Mouse (Mus musculus): ENCODE results near the gene Srbd1.

- no peak for TF ChIP-seq CTCF (IDR thresholded peaks at IDR 0.05; ENCODE audit: extremely low read depth, insufficient read length, insufficient replicate concordance, low read depth, low read length)
- no peak for TF ChIP-seq POLR2A (IDR thresholded peaks at IDR 0.05; ENCODE audit: low read depth, low read length)
These were observed 201.9 kb downstream of the Srbd1 start for GRCm38 (mm10) chr17:85943071-85943470.

All from small intestine, adult 2 months (tissue).